Mouse (Mus musculus): ENCODE data around the gene Slamf6. TPM values are rescaled to one million over a fixed set of nuclear protein-coding genes. Genes with fewer than 3 reads are reported as not detected.
"Not testable (repeated sequence)": the region's sequence is repeated elsewhere in the genome, so short reads cannot be mapped to it uniquely, and the experiment has no call there.

The Slamf6 gene
- under 1 TPM; 0.11 to 0.16 TPM for total RNA-seq (2021)

- DNase-seq (ENCODE audit: low spot score in 2 of 2): no peak
- intact Hi-C loops (cut with DNase I): no loop called here
Observed at GRCm38 (mm10) chr1:171917305-171918039, at the start of gene Slamf6. TSS of gene Slamf6 (plus strand) at chr1:171917515.

DNA sequence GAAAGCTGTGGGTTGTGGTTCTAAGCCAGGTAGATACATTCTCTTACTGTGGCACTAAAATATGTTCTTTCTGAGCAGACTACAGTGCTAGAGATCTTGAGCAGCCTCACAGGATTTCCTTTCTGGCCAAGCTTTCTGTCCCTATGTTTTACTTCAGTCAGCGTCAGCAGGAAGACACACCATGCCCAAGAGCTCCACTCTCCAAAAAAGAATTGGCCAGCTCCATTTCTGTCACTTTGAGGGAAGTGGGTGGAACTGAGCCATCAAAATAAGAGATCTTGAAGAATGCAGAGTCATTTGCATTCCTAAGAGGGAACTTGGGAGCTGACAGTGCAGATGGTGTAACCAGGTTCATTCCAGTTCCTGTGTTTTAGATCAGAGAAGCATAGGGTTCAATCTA, 30.3 kb upstream of the Slamf6 start:
- intact Hi-C loops (cut with DNase I): no loop called here
- DNase-seq (ENCODE audit: low spot score in 2 of 2): peak in 1 of 2 experiments; percentile 91

- DNase-seq (ENCODE audit: low spot score in 2 of 2); intact Hi-C loops (cut with DNase I): not testable (repeated sequence)
Observed at GRCm38 (mm10) chr1:171895364-171895763, 22.0 kb upstream of the Slamf6 start, which contains the start of gene Gm10521. TSS of gene Gm10521 (plus strand) at chr1:171895664.

DNA sequence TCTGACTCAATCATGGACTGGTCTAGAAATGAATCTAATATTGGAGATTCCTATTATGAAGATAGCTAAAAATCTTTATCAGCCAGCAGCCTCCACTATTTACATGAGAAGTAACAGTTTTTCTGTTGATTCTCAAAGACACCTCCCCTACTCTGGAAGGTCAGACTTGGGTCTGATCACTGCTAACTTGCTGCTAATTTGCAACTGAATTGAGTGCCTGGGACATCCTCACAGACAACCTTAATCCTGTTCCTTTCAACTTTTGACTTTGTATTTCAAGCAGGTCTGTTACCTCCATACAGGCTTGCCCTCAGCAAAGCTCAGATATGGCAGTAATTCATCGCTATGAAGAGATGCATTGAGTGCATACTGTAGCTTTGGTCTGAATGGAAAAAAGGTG, 13.3 kb upstream of the Slamf6 start:
- DNase-seq (ENCODE audit: low spot score in 2 of 2): no peak
- intact Hi-C loops (cut with DNase I): no loop called here

DNA sequence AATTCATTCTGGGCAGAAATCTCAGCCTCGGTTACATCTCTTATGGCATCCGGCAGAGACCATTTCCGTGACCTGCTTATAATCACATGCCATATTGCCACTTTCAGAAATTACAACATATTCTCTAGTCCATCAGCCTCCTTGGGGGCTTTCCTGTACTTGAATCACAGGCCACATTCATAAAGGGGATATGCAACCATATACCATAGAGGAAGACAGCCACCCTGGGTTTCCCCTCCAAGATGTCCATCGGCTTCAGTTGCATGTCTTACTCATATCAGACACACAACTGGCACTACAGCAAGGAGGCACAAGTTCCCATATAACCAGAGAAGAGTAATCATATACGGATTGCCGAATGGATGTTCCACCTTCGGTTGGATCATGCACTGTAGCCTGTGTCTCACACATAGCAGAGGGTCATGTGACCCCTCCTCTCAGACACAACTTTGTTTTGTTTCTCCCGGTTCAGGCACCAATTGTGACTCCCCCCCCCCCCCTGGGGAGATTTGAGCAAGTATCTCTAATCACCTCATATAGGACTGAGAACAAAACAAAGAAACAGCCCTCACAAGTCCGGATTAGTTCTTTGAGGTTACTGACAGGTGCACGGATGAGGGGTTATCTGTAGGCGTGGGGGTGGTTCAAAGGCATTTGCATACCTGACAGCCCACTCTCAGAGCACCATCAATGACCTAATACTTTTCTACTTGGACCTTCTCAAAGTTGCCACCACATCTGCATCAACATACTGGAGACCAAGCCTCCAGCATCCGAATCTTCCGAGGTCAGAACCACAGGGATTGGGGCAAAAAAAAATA, 1.5 kb upstream of the Slamf6 start:
- intact Hi-C loops (cut with DNase I): no loop called here

GRCm38 (mm10) chr1:171918136-171918920, 1.0 kb downstream of the Slamf6 start:
- intact Hi-C loops (cut with DNase I): no loop called here
- no peak for DNase-seq (ENCODE audit: low spot score in 2 of 2)

More for the DNA sequence above, 1.5 kb upstream of the Slamf6 start:
- DNase-seq (ENCODE audit: low spot score in 2 of 2): no peak

GRCm38 (mm10) chr1:171919193-171919592, 1.9 kb downstream of the Slamf6 start:
- intact Hi-C loops (cut with DNase I): no loop called here
- no peak for DNase-seq (ENCODE audit: low spot score in 2 of 2)

DNA sequence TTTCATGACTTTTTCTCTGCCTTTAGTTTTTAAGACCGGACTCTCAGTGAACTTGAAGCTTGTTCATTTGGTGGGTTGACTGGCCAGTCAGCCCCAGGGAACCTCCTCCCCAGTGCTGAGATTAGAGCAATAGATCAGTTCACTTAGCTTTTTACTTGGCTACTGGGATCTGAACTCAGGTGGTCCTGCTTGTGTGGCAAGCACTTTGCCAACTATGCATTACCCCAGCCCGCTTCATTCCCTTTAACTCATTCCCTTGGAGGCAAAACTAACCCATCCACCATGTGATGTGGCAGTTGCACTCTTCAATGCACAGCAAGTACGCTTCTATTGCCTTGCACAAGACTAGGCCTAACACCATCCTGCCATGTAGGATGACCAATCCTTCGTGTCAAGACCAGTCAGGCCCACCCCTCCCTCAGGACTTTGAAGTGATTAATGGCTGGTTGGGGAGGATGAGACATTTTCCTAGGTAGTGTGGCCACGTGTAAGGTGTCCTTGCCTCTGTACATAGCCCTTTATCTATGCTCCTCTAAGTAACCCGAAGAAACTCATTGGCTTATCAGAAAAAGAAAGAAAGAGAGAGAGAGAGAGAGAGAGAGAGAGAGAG, 2.7 kb downstream of the Slamf6 start:
- intact Hi-C loops (cut with DNase I): no loop called here
- DNase-seq (ENCODE audit: low spot score in 2 of 2): no peak

DNA sequence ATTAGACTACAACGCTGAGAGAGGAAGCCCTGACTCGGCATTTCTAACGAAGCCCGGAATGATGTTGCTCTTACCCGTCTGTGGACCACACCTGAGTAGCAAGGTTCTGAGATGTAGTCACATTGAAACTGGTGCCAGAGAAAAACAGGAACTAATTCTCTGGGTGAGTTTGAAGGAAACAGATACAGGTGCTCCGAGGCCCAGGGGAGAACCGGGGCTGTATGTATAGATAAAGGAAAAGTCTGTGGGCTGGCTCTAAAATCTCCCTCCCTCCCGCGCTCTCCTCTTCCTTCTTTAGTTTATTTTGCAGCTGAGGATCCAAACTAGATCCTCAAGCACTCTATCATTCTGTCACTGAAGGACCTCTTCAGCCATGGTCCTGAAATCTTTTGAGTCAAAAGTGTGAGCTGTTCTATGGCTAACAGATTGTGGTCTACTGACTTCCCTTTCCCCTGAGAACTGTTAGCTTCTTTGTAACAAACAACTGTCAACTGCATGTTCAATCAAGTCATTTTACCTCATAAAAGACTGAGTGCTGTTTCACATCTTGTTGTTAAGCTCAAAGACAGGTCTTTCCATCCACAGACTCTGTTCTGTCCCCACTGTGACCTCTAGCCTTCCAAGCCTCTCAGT, 3.8 kb downstream of the Slamf6 start:
- intact Hi-C loops (cut with DNase I): no loop called here
- no peak for DNase-seq (ENCODE audit: low spot score in 2 of 2)

GRCm38 (mm10) chr1:171921641-171922040, 4.3 kb downstream of the Slamf6 start:
- intact Hi-C loops (cut with DNase I): no loop called here
- no peak for DNase-seq (ENCODE audit: low spot score in 2 of 2)

- intact Hi-C loops (cut with DNase I): no loop called here
- DNase-seq (ENCODE audit: low spot score in 2 of 2): peak in 1 of 2 experiments; percentile 68
Observed at GRCm38 (mm10) chr1:171922844-171923243, 5.5 kb downstream of the Slamf6 start.

DNA sequence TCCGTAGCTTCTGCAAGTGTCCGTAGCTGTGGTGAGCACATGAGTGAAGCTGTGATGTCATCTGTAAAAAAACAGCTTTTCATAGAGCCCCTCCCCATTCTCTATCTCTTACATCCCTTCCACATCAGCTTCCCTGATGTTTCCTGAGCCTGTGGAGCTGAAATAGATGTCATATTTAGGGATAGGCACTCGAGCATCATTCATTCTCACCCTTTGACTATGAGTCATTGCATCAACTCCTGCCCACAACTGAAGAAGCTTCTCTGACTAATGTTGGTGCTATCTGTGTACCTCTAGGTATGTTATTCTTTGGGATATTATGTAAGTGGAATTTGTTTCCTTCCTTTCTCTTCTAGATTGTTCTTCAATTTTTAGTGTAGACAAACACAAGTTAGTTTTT, 7.6 kb downstream of the Slamf6 start:
- peak in 1 of 2 experiments; percentile 57 for DNase-seq (ENCODE audit: low spot score in 2 of 2)
- intact Hi-C loops (cut with DNase I): no loop called here

GRCm38 (mm10) chr1:171933851-171934250, 16.5 kb downstream of the Slamf6 start:
- intact Hi-C loops (cut with DNase I): no loop called here
- DNase-seq (ENCODE audit: low spot score in 2 of 2): no peak

DNA sequence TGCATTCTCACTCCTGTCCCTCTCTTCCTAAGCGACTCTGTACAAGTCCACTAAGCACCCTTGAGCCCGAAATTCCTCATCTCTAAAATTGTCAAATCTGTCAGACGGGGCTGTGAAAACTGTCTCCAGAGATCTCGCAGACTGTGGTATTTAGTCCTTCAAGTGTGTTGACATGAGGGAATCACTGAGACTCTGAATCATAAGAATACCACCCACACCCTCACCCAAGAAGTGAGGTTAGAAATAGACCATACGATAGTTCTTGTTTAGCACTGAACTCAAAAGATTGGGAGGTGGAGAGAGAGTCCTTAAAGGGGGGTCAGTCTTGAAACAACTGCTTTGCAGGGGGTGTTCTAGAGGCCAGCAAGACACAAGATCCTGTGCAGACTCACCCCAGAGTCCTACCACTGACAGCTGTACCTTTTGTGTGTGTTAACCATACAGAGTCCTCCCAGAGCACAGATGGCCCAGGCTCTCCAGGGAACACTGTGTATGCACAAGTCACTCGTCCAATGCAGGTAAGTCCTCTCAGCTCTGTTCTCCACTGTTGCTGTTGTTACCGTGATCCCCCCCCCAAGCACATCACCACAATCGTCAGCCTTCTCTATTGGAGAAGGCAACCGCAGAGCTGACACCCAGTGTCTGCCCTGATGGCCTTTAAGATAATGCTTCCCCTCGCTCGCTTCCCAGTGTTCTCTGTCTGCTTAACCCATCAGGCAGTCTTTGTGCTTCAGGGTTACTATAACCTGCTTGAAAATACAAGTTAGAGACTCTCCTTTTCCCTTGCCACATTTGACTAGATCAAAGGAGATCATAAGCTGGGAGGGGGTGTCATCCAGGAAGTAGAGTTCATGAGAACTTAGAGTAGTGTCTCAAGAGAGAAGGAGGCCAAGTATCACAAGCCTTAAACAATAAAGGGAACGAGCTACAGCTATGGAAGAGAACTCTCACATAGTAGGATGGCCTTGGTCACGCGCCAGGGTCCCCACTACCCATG, 21.9 kb downstream of the Slamf6 start:
- intact Hi-C loops (cut with DNase I): no loop called here
- peak in 1 of 2 experiments; percentile 65 for DNase-seq (ENCODE audit: low spot score in 2 of 2)

- intact Hi-C loops (cut with DNase I): no loop called here
Observed at GRCm38 (mm10) chr1:171940626-171941025, 23.3 kb downstream of the Slamf6 start.

GRCm38 (mm10) chr1:171946447-171946995, 29.2 kb downstream of the Slamf6 start:
- intact Hi-C loops (cut with DNase I): no loop called here
- DNase-seq (ENCODE audit: low spot score in 2 of 2): peak in 1 of 2 experiments; percentile 9

More at GRCm38 (mm10) chr1:171940626-171941025, 23.3 kb downstream of the Slamf6 start:
- DNase-seq (ENCODE audit: low spot score in 2 of 2): no peak

DNA sequence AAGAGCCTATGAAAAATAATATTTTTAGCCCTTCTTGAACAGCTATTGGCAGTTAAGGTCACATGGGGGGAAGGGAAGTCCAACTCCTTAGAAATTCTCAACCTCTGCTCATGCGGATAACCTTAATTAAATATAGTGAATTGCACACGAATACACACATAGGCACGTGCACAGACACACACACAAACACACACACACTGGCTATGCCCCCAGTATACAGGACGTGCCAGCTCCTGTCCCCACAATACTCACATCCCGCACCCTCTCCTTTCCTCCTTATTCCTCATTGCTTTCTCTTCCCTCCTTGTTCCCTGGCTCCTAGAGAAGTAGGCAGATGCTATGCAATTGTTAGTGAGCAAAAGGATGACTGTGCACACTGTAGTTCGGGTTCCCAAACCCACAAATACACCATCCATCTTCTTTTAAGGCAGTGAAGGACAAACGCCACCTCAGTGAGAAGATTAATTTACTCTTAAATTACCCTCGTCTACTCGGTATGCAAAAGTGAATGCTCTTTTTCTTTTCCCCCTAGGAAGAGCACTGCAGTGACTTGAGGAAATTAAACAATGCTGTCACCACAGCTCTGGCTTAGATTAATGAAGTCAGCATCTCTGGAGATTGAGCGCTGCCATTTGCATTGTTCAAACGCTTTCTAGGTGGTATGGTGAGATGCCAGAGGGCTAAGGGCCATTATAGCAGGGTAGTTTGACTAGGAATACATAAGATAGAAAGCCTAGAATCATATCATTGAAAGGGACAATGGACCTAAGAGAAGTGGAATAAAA, 31.0 kb downstream of the Slamf6 start:
- intact Hi-C loops (cut with DNase I): no loop called here

More for the DNA sequence above, 31.0 kb downstream of the Slamf6 start:
- DNase-seq (ENCODE audit: low spot score in 2 of 2): no peak
